Mouse (Mus musculus): ENCODE measurements around the gene Zfp706. TPM values are rescaled to one million over a fixed set of nuclear protein-coding genes. Genes with fewer than 3 reads are reported as not detected.

Gene Zfp706
- polyA plus RNA-seq, 1 experiment from 2014 or later = 433 TPM

GRCm38 (mm10) chr15:36965743-36966142 lies 41.8 kb downstream of the Zfp706 start:
- Histone ChIP-seq H3K36me3 (ENCODE audit: control insufficient read depth, insufficient read depth, low read length) (no peaks in the 10 kb centered on the region), H3K4me2 (ENCODE audit: low read length) (no peak overlapping the region), H3K27me3 (replicated peaks; ENCODE audit: control insufficient read depth, insufficient read depth, low read length) (no peaks in the 10 kb centered on the region), H3K9me3 (ENCODE audit: control insufficient read depth, low read length) (no peaks in the 10 kb centered on the region), H3K4me1 (ENCODE audit: control insufficient read depth, insufficient read depth, low read depth, low read length) (peaks cover 25% of the 10 kb centered on the region), H3K4me3 (ENCODE audit: low read length) (no peak overlapping the region), H3K27ac (ENCODE audit: low read depth, low read length) (no peak overlapping the region), H3K9ac (ENCODE audit: low read depth, low read length) (no peak overlapping the region)
- WGBS = 93% methylated on average over 4 of the region's 4 CpGs
- ATAC-seq = no peak

- Histone ChIP-seq H3K36me3 (ENCODE audit: control insufficient read depth, insufficient read depth, low read length) (no peaks in the 10 kb centered on the region), H3K4me1 (ENCODE audit: control insufficient read depth, insufficient read depth, low read depth, low read length) (peaks cover 19% of the 10 kb centered on the region), H3K4me3 (ENCODE audit: low read length) (no peak overlapping the region), H3K27ac (ENCODE audit: low read depth, low read length) (no peak overlapping the region), H3K27me3 (replicated peaks; ENCODE audit: control insufficient read depth, insufficient read depth, low read length) (no peaks in the 10 kb centered on the region), H3K4me2 (ENCODE audit: low read length) (no peak overlapping the region), H3K9ac (ENCODE audit: low read depth, low read length) (no peak overlapping the region), H3K9me3 (ENCODE audit: control insufficient read depth, low read length) (no peaks in the 10 kb centered on the region)
- no peak for ATAC-seq
- WGBS = 94% methylated on average over 6 of the region's 6 CpGs
Observed at GRCm38 (mm10) chr15:36962931-36963330, 44.6 kb downstream of the Zfp706 start.

- 87% methylated on average over 4 of the region's 4 CpGs for WGBS
- peaks cover 4% of the 10 kb centered on the region for H3K4me1 ChIP-seq (ENCODE audit: control insufficient read depth, insufficient read depth, low read depth, low read length)
- no peaks in the 10 kb centered on the region for H3K36me3 ChIP-seq (ENCODE audit: control insufficient read depth, insufficient read depth, low read length)
- no peak overlapping the region for H3K9ac ChIP-seq (ENCODE audit: low read depth, low read length)
- H3K4me3 ChIP-seq (ENCODE audit: low read length) = no peak overlapping the region
- H3K27me3 ChIP-seq (replicated peaks; ENCODE audit: control insufficient read depth, insufficient read depth, low read length) = no peaks in the 10 kb centered on the region
- H3K27ac ChIP-seq (ENCODE audit: low read depth, low read length) = no peak overlapping the region; the same call in 1 of the 2 replicates
- H3K9me3 ChIP-seq (ENCODE audit: control insufficient read depth, low read length) = no peaks in the 10 kb centered on the region
- H3K4me2 ChIP-seq (ENCODE audit: low read length) = no peak overlapping the region
- no peak for ATAC-seq
Observed at GRCm38 (mm10) chr15:36960876-36961237, 46.7 kb downstream of the Zfp706 start.

GRCm38 (mm10) chr15:36960010-36960875 lies 47.3 kb downstream of the Zfp706 start:
- Histone ChIP-seq H3K4me1 (ENCODE audit: control insufficient read depth, insufficient read depth, low read depth, low read length) (peaks cover 4% of the 10 kb centered on the region), H3K27me3 (replicated peaks; ENCODE audit: control insufficient read depth, insufficient read depth, low read length) (no peaks in the 10 kb centered on the region), H3K9me3 (ENCODE audit: control insufficient read depth, low read length) (no peaks in the 10 kb centered on the region), H3K9ac (ENCODE audit: low read depth, low read length) (peak overlapping the region; percentile 33; the same call in 1 of the 2 replicates), H3K27ac (ENCODE audit: low read depth, low read length) (peak overlapping the region; percentile 59), H3K4me3 (ENCODE audit: low read length) (no peak overlapping the region), H3K4me2 (ENCODE audit: low read length) (0 out of 2 replicates have a peak overlapping the region, but pooled peaks have one; percentile 16), H3K36me3 (ENCODE audit: control insufficient read depth, insufficient read depth, low read length) (no peaks in the 10 kb centered on the region)
- ATAC-seq = peak; percentile 47; the same call in 1 of the 2 replicates
- WGBS = 55% methylated on average over 17 of the region's 17 CpGs

- Histone ChIP-seq H3K36me3 (ENCODE audit: control insufficient read depth, insufficient read depth, low read length) (no peaks in the 10 kb centered on the region), H3K4me1 (ENCODE audit: control insufficient read depth, insufficient read depth, low read depth, low read length) (peaks cover 4% of the 10 kb centered on the region), H3K9me3 (ENCODE audit: control insufficient read depth, low read length) (no peaks in the 10 kb centered on the region), H3K4me2 (ENCODE audit: low read length) (no peak overlapping the region), H3K27me3 (replicated peaks; ENCODE audit: control insufficient read depth, insufficient read depth, low read length) (no peaks in the 10 kb centered on the region; the same call in 1 of the 2 replicates), H3K27ac (ENCODE audit: low read depth, low read length) (no peak overlapping the region), H3K4me3 (ENCODE audit: low read length) (no peak overlapping the region), H3K9ac (ENCODE audit: low read depth, low read length) (no peak overlapping the region)
- 94% methylated on average over 3 of the region's 3 CpGs for WGBS
- no peak for ATAC-seq
Observed at GRCm38 (mm10) chr15:36956221-36956620, 51.4 kb downstream of the Zfp706 start.

- H3K27ac ChIP-seq (ENCODE audit: low read depth, low read length) = no peak overlapping the region
- 86% methylated on average over 2 of the region's 2 CpGs for WGBS
Observed at GRCm38 (mm10) chr15:36950258-36950657, 57.3 kb downstream of the Zfp706 start.

GRCm38 (mm10) chr15:36948866-36949546 lies 58.6 kb downstream of the Zfp706 start:
- no peak for ATAC-seq
- WGBS = 89% methylated on average over 18 of the region's 22 CpGs
- no peaks in the 10 kb centered on the region; the same call in 1 of the 2 replicates for H3K27me3 ChIP-seq (replicated peaks; ENCODE audit: control insufficient read depth, insufficient read depth, low read length)

More at GRCm38 (mm10) chr15:36950258-36950657, 57.3 kb downstream of the Zfp706 start:
- Histone ChIP-seq H3K9ac (ENCODE audit: low read depth, low read length) (no peak overlapping the region), H3K4me2 (ENCODE audit: low read length) (no peak overlapping the region), H3K36me3 (ENCODE audit: control insufficient read depth, insufficient read depth, low read length) (no peaks in the 10 kb centered on the region), H3K4me1 (ENCODE audit: control insufficient read depth, insufficient read depth, low read depth, low read length) (no peaks in the 10 kb centered on the region; the same call in 1 of the 2 replicates), H3K27me3 (replicated peaks; ENCODE audit: control insufficient read depth, insufficient read depth, low read length) (no peaks in the 10 kb centered on the region; the same call in 1 of the 2 replicates), H3K9me3 (ENCODE audit: control insufficient read depth, low read length) (no peaks in the 10 kb centered on the region), H3K4me3 (ENCODE audit: low read length) (no peak overlapping the region)
- no peak for ATAC-seq

More at GRCm38 (mm10) chr15:36948866-36949546, 58.6 kb downstream of the Zfp706 start:
- H3K4me2 ChIP-seq (ENCODE audit: low read length) = no peak overlapping the region
- peaks cover 6% of the 10 kb centered on the region; the same call in 1 of the 2 replicates for H3K4me1 ChIP-seq (ENCODE audit: control insufficient read depth, insufficient read depth, low read depth, low read length)
- H3K9ac ChIP-seq (ENCODE audit: low read depth, low read length) = no peak overlapping the region
- H3K9me3 ChIP-seq (ENCODE audit: control insufficient read depth, low read length) = no peaks in the 10 kb centered on the region
- no peak overlapping the region for H3K27ac ChIP-seq (ENCODE audit: low read depth, low read length)
- H3K4me3 ChIP-seq (ENCODE audit: low read length) = no peak overlapping the region
- H3K36me3 ChIP-seq (ENCODE audit: control insufficient read depth, insufficient read depth, low read length) = no peaks in the 10 kb centered on the region

Data from hindbrain, embryonic 16.5 days (tissue).